Mouse (Mus musculus) heart, postnatal 0 days (tissue): ENCODE measurements around the gene F10. TPM values are rescaled to one million over a fixed set of nuclear protein-coding genes. Genes with fewer than 3 reads are reported as not detected.

Source experiments
- ATAC-seq: fragments of 200-750 bp; cut with Nextera tagmentation; 2 replicates; pipeline ENCODE4 v1.8.0; 2017; ENCODE audit warnings: low read depth, moderate number of reproducible peaks, moderate library complexity; ENCODE audit not compliant: insufficient read depth
- DNase-seq: peaks from one replicate; pipeline ENCODE4 v3.0.0-alpha.2; 2016; ENCODE audit warnings: low spot score
- H3K27ac ChIP-seq: fragments of 300-500 bp; sonication (generic); 2 replicates; pipeline ENCODE4 v1.5.1; 2014; ENCODE audit warnings: low read depth, mild to moderate bottlenecking
- H3K27me3 ChIP-seq: fragments of 300-500 bp; sonication (generic); 2 replicates; pipeline ENCODE4 v1.6.1; 2014; ENCODE audit warnings: low read length, mixed read lengths; ENCODE audit not compliant: control insufficient read depth, insufficient read depth
- H3K36me3 ChIP-seq: fragments of 300-500 bp; sonication (generic); replicated peaks from 2 replicates; pipeline ENCODE4 v1.6.1; 2014; ENCODE audit warnings: low read length, mixed read lengths; ENCODE audit not compliant: control insufficient read depth, insufficient read depth
- H3K4me1 ChIP-seq: fragments of 300-500 bp; sonication (generic); 2 replicates; pipeline ENCODE4 v1.6.1; 2014; ENCODE audit warnings: antibody characterized with exemption; ENCODE audit not compliant: control insufficient read depth, insufficient read depth
- H3K4me2 ChIP-seq: fragments of 300-500 bp; sonication (generic); 2 replicates; pipeline ENCODE4 v1.6.1; 2014; ENCODE audit warnings: low read depth, mild to moderate bottlenecking, low read length, moderate library complexity
- H3K4me3 ChIP-seq: fragments of 300-500 bp; sonication (generic); 2 replicates; pipeline ENCODE4 v1.5.1; 2014; ENCODE audit warnings: low read depth, low read length
- H3K9ac ChIP-seq: fragments of 300-500 bp; sonication (generic); replicated peaks from 2 replicates; pipeline ENCODE4 v1.6.1; 2014; ENCODE audit warnings: low read depth, low read length, mixed read lengths
- H3K9me3 ChIP-seq: fragments of 300-500 bp; sonication (generic); replicated peaks from 2 replicates; pipeline ENCODE4 v1.6.1; 2016; ENCODE audit warnings: low read length; ENCODE audit not compliant: control insufficient read depth
- CTCF ChIP-seq: IDR thresholded peaks from 2 replicates; pipeline ENCODE4 v1.5.1; 2016; ENCODE audit warnings: antibody characterized with exemption, control low read depth, low read depth
- EP300 ChIP-seq: IDR thresholded peaks from 2 replicates; pipeline ENCODE4 v1.6.1; 2016; ENCODE audit warnings: antibody characterized with exemption, low read depth
- WGBS: fragments of 180-500 bp; shearing (Covaris S2); extraction: QIAGEN DNeasy Blood & Tissue Kit; methylation state at CpG from one replicate; pipeline ENCODE4 v1.1.7; 2014; 5-methylcytosine and 5-hydroxymethylcytosine counted together
- polyA plus RNA-seq: library from polyadenylated mRNA; unstranded; fragments of >200 nt; fragmentation: Nextera tagmentation; extraction: Ambion mirVana; gene quantifications from 2 replicates; pipeline ENCODE4 v1.2.1, GENCODE M21; 2015
- total RNA-seq: library from RNA; depleted of rRNA; stranded (reverse); fragments of >200 nt; gene quantifications from 2 replicates; pipeline ENCODE4 v1.2.3, GENCODE M21; 2014; ENCODE audit warnings: low replicate concordance; rRNA removed

Gene F10
- total and polyA plus RNA-seq, 2 experiments from 2014 or later: 0.19 to 0.22 TPM

DNA sequence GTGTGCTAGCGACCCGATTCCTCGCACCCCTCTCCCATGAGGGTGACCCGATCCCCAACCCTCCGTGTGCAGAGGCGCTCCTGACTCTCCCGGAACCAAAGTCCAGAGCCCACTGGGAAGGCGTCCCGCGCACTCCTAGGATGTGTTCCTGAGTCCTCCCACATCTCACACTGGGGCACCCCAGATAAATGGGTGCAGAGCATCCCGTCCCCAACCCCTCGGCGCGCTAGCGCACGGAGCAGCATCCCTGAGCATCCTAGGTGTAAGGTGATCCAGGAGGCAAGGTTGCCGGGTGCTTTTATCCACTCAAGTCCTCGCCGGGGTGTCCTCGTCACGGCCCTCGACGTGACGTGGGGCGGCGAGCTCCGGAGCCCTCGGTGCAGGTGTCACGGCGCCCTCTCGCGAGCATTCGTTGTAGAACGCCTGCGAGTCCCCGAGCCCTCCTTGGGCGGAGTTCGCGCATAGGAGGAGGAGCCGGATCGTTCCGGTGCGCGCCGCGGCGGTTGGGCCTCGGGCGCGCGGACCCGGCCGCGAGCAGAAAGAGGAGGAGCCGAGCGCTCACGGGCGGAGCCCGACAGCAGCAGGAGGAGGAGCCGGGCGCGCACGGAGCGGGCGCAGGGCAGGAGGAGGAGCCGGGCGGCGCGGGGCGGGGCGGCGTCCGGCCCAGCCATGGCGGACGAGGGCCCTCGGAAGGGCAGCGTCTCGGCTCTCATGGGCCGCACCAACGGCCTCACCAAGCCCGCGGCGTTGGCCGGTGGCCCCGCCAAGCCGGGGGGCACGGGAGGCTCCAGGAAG lies 68.2 kb downstream of the F10 start, which contains the start of the genes Pcid2 and Cul4a:
Gene Pcid2 (minus strand): TSS at position 373 of the 795 bp plus-strand sequence.
Gene Cul4a (plus strand): TSS at position 535 of the 795 bp plus-strand sequence.
- no peaks in the 10 kb centered on the region for H3K36me3 ChIP-seq
- H3K27ac ChIP-seq: peak within 1 kb of the TSS; percentile 95
- DNase-seq: peak; percentile 96
- H3K9me3 ChIP-seq: no peaks in the 10 kb centered on the region
- peak; percentile 95 for ATAC-seq
- H3K27me3 ChIP-seq: no peaks in the 10 kb centered on the region
- WGBS: under 1% methylated on average over 76 of the region's 87 CpGs
- peaks cover 23% of the 10 kb centered on the region for H3K4me1 ChIP-seq
- H3K4me3 ChIP-seq: peak within 1 kb of the TSS; percentile 88
- peak within 1 kb of the TSS; percentile 98 for H3K4me2 ChIP-seq
- peak within 1 kb of the TSS; percentile 97 for H3K9ac ChIP-seq
- no peak for TF ChIP-seq EP300
- peak; percentile 64 for TF ChIP-seq CTCF

DNA sequence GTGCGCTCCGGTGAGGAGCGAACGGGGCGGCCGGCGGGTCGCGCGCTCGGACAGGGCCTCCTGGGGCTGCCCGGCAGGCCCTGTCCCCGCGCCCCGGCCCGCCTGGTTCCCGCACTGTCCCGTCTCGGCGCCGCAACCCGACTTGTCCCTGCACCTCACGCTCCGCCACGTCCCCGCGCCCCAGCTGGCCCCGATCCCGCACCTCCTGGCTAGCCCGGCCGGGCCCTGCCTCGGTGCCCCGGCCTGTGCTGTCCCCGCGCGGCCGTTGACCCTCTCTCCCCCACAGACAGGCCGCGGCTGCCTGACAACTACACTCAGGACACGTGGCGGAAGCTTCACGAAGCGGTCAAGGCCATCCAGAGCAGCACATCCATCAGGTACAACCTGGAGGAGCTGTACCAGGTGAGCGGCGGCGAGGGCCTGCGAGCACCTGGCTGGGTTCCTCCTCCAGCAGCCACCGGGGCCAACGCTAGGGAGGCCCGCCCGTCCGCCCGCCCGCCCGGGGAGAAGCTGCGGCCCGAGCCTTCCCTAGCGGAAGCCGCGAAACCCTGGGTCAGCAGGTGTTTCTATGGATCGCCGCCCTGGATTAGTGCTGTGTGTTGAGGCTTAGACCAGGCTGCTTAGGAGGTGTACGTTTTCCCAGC lies 68.9 kb downstream of the F10 start:
- H3K4me1 ChIP-seq: peaks cover 23% of the 10 kb centered on the region
- ATAC-seq (peak; percentile 27), DNase-seq (no peak)
- H3K27me3 ChIP-seq: no peaks in the 10 kb centered on the region
- peak overlapping the region; percentile 97 for H3K9ac ChIP-seq
- H3K4me3 ChIP-seq: peak overlapping the region; percentile 88
- H3K9me3 ChIP-seq: no peaks in the 10 kb centered on the region
- H3K27ac ChIP-seq: peak overlapping the region; percentile 93
- H3K4me2 ChIP-seq: peak overlapping the region; percentile 98
- WGBS: under 1% methylated on average over 58 of the region's 63 CpGs
- TF ChIP-seq CTCF: no peak
- TF ChIP-seq EP300: no peak
- H3K36me3 ChIP-seq: no peaks in the 10 kb centered on the region

Other genes starting within 250 kb of the F10 start
- 22.1 and 22.9 TPM in 2 replicates for gene Mcf2l, start 163.5 kb upstream of the F10 start, total RNA-seq
- gene Mcf2l, start 163.5 kb upstream of the F10 start, polyA plus RNA-seq: 6.6 and 7.5 TPM in 2 replicates
- gene F7, start 11.3 kb upstream of the F10 start, total RNA-seq: not detected in 2 replicates
- gene F7, start 11.3 kb upstream of the F10 start, polyA plus RNA-seq: not detected in 2 replicates
- not detected in 2 replicates for gene Proz, start 23.6 kb downstream of the F10 start, total RNA-seq
- 0.10 TPM in 2 replicates for gene Proz, start 23.6 kb downstream of the F10 start, polyA plus RNA-seq
- 8.2 and 13.1 TPM in 2 replicates for gene Pcid2, start 68.2 kb downstream of the F10 start, total RNA-seq
- 12.4 TPM in 2 replicates for gene Pcid2, start 68.2 kb downstream of the F10 start, polyA plus RNA-seq
- gene Cul4a, start 68.3 kb downstream of the F10 start, total RNA-seq: 140 and 158 TPM in 2 replicates
- gene Cul4a, start 68.3 kb downstream of the F10 start, polyA plus RNA-seq: 81.4 and 88.2 TPM in 2 replicates
- gene Lamp1, start 121.9 kb downstream of the F10 start, total RNA-seq: 317 and 327 TPM in 2 replicates
- gene Lamp1, start 121.9 kb downstream of the F10 start, polyA plus RNA-seq: 266 and 267 TPM in 2 replicates
- gene Grtp1, start 163.3 kb downstream of the F10 start, total RNA-seq: 4.4 and 9.9 TPM in 2 replicates
- gene Grtp1, start 163.3 kb downstream of the F10 start, polyA plus RNA-seq: 10.0 and 11.9 TPM in 2 replicates
- gene Adprhl1, start 216.9 kb downstream of the F10 start, total RNA-seq: 252 and 255 TPM in 2 replicates
- 317 and 337 TPM in 2 replicates for gene Adprhl1, start 216.9 kb downstream of the F10 start, polyA plus RNA-seq